In genomic region chr8:46036217-46036616, GRCm38 (mm10) we compare ENCODE assay signal across 29 mouse cellular contexts. TPM values are rescaled to one million over a fixed set of nuclear protein-coding genes. Genes with fewer than 3 reads are reported as not detected.
A peak's percentile ranks its signal among the peaks of the same experiment; 100 is the strongest.
DNase-seq lines count a peak whose midpoint lies in the region; ATAC-seq and TF ChIP-seq lines count a peak whose summit lies in the region.
"Had no signal": no experiment of that assay in that cellular context is flagged by ENCODE, and none has a peak within 500 bp of the region (broad histone marks: within the 10 kb centered on the region; RNA-seq: fewer than 3 reads in every experiment).

No protein-coding gene starts in this region.

- no peaks in the 10 kb centered on the region for H3K27me3 ChIP-seq in intestine, postnatal 0 days (replicated peaks; ENCODE audit: control insufficient read depth, insufficient read depth, low read length)
- no peaks in the 10 kb centered on the region for H3K27me3 ChIP-seq in kidney, embryonic 16.5 days (ENCODE audit: insufficient read depth, low read length)
- H3K27me3 ChIP-seq: hindbrain, embryonic 15.5 days; midbrain, embryonic 13.5 days had no signal

- 0 out of 2 replicates have a peak overlapping the region, but pooled peaks have one; percentile 22 for H3K27ac ChIP-seq in intestine, postnatal 0 days (ENCODE audit: low read depth, low read length)
- no peak overlapping the region for H3K27ac ChIP-seq in kidney, embryonic 16.5 days (ENCODE audit: low read length)
- H3K27ac ChIP-seq: hindbrain, embryonic 10.5 days; hindbrain, embryonic 15.5 days; layer of hippocampus, adult 2 months; left cerebral cortex, adult 2 months; liver, embryonic 14.5 days; macrophage; midbrain, embryonic 13.5 days; stomach, postnatal 0 days had no signal

- peak; percentile 34 for DNase-seq in kidney, adult 18-20 months
- DNase-seq in kidney, postnatal 36 days, result peak; percentile 67 to 70
- DNase-seq in spleen, postnatal 36 days (ENCODE audit: low spot score in 2 of 2), result no peak
- no peak for DNase-seq in left cerebral cortex, postnatal 25 days (ENCODE audit: low spot score in 2 of 2)
- DNase-seq: adrenal gland, postnatal 25 days; B cell, adult 2 months; cerebellum, adult 11-12 months; cerebellum, postnatal 10 days; gastrocnemius, postnatal 14 days; heart, postnatal 14 days; lung, adult 2 months; lung, postnatal 10 days; retina, postnatal 1 day; right cerebral cortex, postnatal 14 days; thymus, adult 2 months; thymus, postnatal 36 days had no signal

- no peak overlapping the region for H3K4me2 ChIP-seq in intestine, postnatal 0 days (replicated peaks; ENCODE audit: low read depth)
- H3K4me2 ChIP-seq in kidney, embryonic 16.5 days (replicated peaks; ENCODE audit: low read depth, low read length), result no peak overlapping the region
- H3K4me2 ChIP-seq: hindbrain, embryonic 15.5 days; midbrain, embryonic 13.5 days had no signal

- WGBS in intestine, postnatal 0 days, result 48% methylated on average over 11 of the region's 11 CpGs
- WGBS in kidney, embryonic 16.5 days, result 63% methylated on average over 11 of the region's 11 CpGs

- no peaks in the 10 kb centered on the region for H3K4me1 ChIP-seq in intestine, postnatal 0 days (replicated peaks; ENCODE audit: control insufficient read depth, insufficient read depth, low read length)
- H3K4me1 ChIP-seq in kidney, embryonic 16.5 days (ENCODE audit: insufficient read depth, low read length), result no peaks in the 10 kb centered on the region
- H3K4me1 ChIP-seq: hindbrain, embryonic 10.5 days; hindbrain, embryonic 15.5 days had no signal

- ATAC-seq in intestine, postnatal 0 days, result peak; percentile 19; the same call in 1 of the 2 replicates
- ATAC-seq in kidney, embryonic 16.5 days (ENCODE audit: low FRiP score, low TSS enrichment), result peak; percentile 74
- ATAC-seq: midbrain, embryonic 13.5 days had no signal

- TF ChIP-seq CTCF in intestine, postnatal 0 days (IDR thresholded peaks at IDR 0.05; ENCODE audit: low read depth), result no peak

- H3K9me3 ChIP-seq in intestine, postnatal 0 days (ENCODE audit: control insufficient read depth), result no peaks in the 10 kb centered on the region
- no peaks in the 10 kb centered on the region for H3K9me3 ChIP-seq in kidney, embryonic 16.5 days (ENCODE audit: low read length)
- H3K9me3 ChIP-seq: hindbrain, embryonic 10.5 days; hindbrain, embryonic 15.5 days; midbrain, embryonic 13.5 days had no signal

- no peak overlapping the region for H3K9ac ChIP-seq in intestine, postnatal 0 days (ENCODE audit: low read depth, low read length)
- no peak overlapping the region for H3K9ac ChIP-seq in kidney, embryonic 16.5 days (replicated peaks; ENCODE audit: low read length)
- H3K9ac ChIP-seq: hindbrain, embryonic 15.5 days; liver, embryonic 14.5 days; midbrain, embryonic 13.5 days had no signal

- no peak overlapping the region for H3K4me3 ChIP-seq in intestine, postnatal 0 days (ENCODE audit: low read depth, low read length)
- H3K4me3 ChIP-seq in kidney, embryonic 16.5 days (ENCODE audit: low read length), result no peak overlapping the region
- H3K4me3 ChIP-seq: erythroblast, embryonic 14.5 days; hindbrain, embryonic 10.5 days; hindbrain, embryonic 15.5 days; layer of hippocampus, adult 2 months; left cerebral cortex, adult 2 months; midbrain, embryonic 13.5 days had no signal

- H3K36me3 ChIP-seq in intestine, postnatal 0 days (ENCODE audit: control insufficient read depth, insufficient read depth), result peaks cover 33% of the 10 kb centered on the region
- H3K36me3 ChIP-seq in kidney, embryonic 16.5 days (ENCODE audit: insufficient read depth, low read length), result no peaks in the 10 kb centered on the region

- intact Hi-C loops in left cerebral cortex, postnatal 25 days (cut with DNase I), result no loop called here

RNA-seq across cellular contexts. Expression of gene Ankrd37, which starts 30.7 kb away (rescaled TPM):
- polyA plus RNA-seq in intestine, postnatal 0 days (2015; fragmentation: Nextera tagmentation; extraction: Ambion mirVana), result 18.0 and 32.7 TPM in 2 replicates
- polyA plus RNA-seq in kidney, embryonic 16.5 days (2015; fragmentation: Nextera tagmentation; extraction: Ambion mirVana), result 24.4 and 24.5 TPM in 2 replicates
- total RNA-seq in left cerebral cortex, postnatal 25 days (2021), result 10 to 100 TPM in 1 of 2 experiments, 1 to 10 TPM in 1; 9.2 to 14.3 TPM
- total RNA-seq: adrenal gland, postnatal 25 days; granulocyte monocyte progenitor cell, adult 5-6 weeks had no signal

RNA-seq across cellular contexts. Expression of gene Lrp2bp, which starts 37.1 kb away (rescaled TPM):
- 0.44 and 0.54 TPM in 2 replicates for polyA plus RNA-seq in intestine, postnatal 0 days (2015; fragmentation: Nextera tagmentation; extraction: Ambion mirVana)
- 0.52 and 0.86 TPM in 2 replicates for polyA plus RNA-seq in kidney, embryonic 16.5 days (2015; fragmentation: Nextera tagmentation; extraction: Ambion mirVana)
- under 1 TPM; 0.30 to 0.78 TPM for total RNA-seq in left cerebral cortex, postnatal 25 days (2021)
- total RNA-seq: adrenal gland, adult 18-20 months; granulocyte monocyte progenitor cell, adult 5-6 weeks had no signal
- polyA plus RNA-seq: erythroblast, embryonic 14.5 days; macrophage; thymus, adult 2 months had no signal

Comparison
In these comparisons a context has a peak if more than half of its experiments do, and no peak if none do; other contexts are left out.
1. DNase-seq: peak in kidney, adult 18-20 months (single experiment) and kidney, postnatal 36 days (2 of 2); none in spleen, postnatal 36 days (0 of 2) and left cerebral cortex, postnatal 25 days (0 of 2).